Mouse (Mus musculus) limb, embryonic 11.5 days (tissue): ENCODE results near the gene Phf10. TPM values are rescaled to one million over a fixed set of nuclear protein-coding genes. Genes with fewer than 3 reads are reported as not detected.
"Not testable (repeated sequence)": the region's sequence is repeated elsewhere in the genome, so short reads cannot be mapped to it uniquely, and the experiment has no call there.

Experiments used
- ATAC-seq: fragments of 200-750 bp; cut with Nextera tagmentation; 2 replicates; pipeline ENCODE4 v1.8.0; 2017; ENCODE audit warnings: low read depth; ENCODE audit not compliant: insufficient number of reproducible peaks, low FRiP score, low TSS enrichment
- DNase-seq: peaks from one replicate; pipeline ENCODE4 v3.0.0-alpha.2; 2015; ENCODE audit warnings: low spot score
- H3K27ac ChIP-seq: fragments of 300-500 bp; sonication (generic); replicated peaks from 2 replicates; pipeline ENCODE4 v1.5.1; 2014; ENCODE audit warnings: low read depth, mild to moderate bottlenecking, low read length
- H3K27me3 ChIP-seq: fragments of 300-500 bp; sonication (generic); 2 replicates; pipeline ENCODE4 v1.6.1; 2014; ENCODE audit warnings: mild to moderate bottlenecking, low read length, mixed read lengths; ENCODE audit not compliant: control insufficient read depth, insufficient read depth
- H3K36me3 ChIP-seq: fragments of 300-500 bp; sonication (generic); 2 replicates; pipeline ENCODE4 v1.6.1; 2014; ENCODE audit warnings: mild to moderate bottlenecking, low read length, moderate library complexity, mixed read lengths; ENCODE audit not compliant: control insufficient read depth, insufficient read depth
- H3K4me1 ChIP-seq: fragments of 300-500 bp; sonication (generic); 2 replicates; pipeline ENCODE4 v1.6.1; 2014; ENCODE audit warnings: low read length, mixed read lengths; ENCODE audit not compliant: control insufficient read depth, insufficient read depth
- H3K4me2 ChIP-seq: fragments of 300-500 bp; sonication (generic); 2 replicates; pipeline ENCODE4 v1.6.1; 2014; ENCODE audit warnings: low read depth, mild to moderate bottlenecking, moderate library complexity; ENCODE audit not compliant: severe bottlenecking
- H3K4me3 ChIP-seq: fragments of 300-500 bp; sonication (generic); 2 replicates; pipeline ENCODE4 v1.5.1; 2014; ENCODE audit warnings: low read depth, low read length
- H3K9ac ChIP-seq: fragments of 300-500 bp; sonication (generic); 2 replicates; pipeline ENCODE4 v1.6.1; 2014; ENCODE audit warnings: mild to moderate bottlenecking, low read length
- H3K9me3 ChIP-seq: fragments of 300-500 bp; sonication (generic); 2 replicates; pipeline ENCODE4 v1.6.1; 2016; ENCODE audit warnings: low read length; ENCODE audit not compliant: control insufficient read depth
- WGBS: fragments of 180-500 bp; shearing (Covaris S2); extraction: QIAGEN DNeasy Blood & Tissue Kit; methylation state at CpG from one replicate; pipeline ENCODE4 v1.1.7; 2014; 5-methylcytosine and 5-hydroxymethylcytosine counted together
- polyA plus RNA-seq: library from polyadenylated mRNA; unstranded; fragments of >200 nt; fragmentation: Nextera tagmentation; extraction: Ambion mirVana; gene quantifications from 2 replicates; pipeline ENCODE4 v1.2.1, GENCODE M21; 2014

Gene Phf10
- polyA plus RNA-seq: 39.9 and 44.8 TPM in 2 replicates

- H3K9ac ChIP-seq: peak within 1 kb of the TSS; percentile 70
- not testable (repeated sequence) for H3K4me1 ChIP-seq, H3K9me3 ChIP-seq, H3K36me3 ChIP-seq, H3K27me3 ChIP-seq, H3K27ac ChIP-seq
- ATAC-seq (peak; percentile 58; the same call in 1 of the 2 replicates), DNase-seq (peak; percentile 45)
- peak within 1 kb of the TSS; percentile 61 for H3K4me3 ChIP-seq
- WGBS: under 1% methylated on average over 43 of the region's 100 CpGs
- H3K4me2 ChIP-seq: peak within 1 kb of the TSS; percentile 90
These were observed at the start of gene Phf10 for GRCm38 (mm10) chr17:14960951-14961556. Gene Phf10 (minus strand): TSS chr17:14961273.

- H3K9ac ChIP-seq, DNase-seq, H3K36me3 ChIP-seq, H3K9me3 ChIP-seq, H3K4me1 ChIP-seq, H3K27ac ChIP-seq, H3K4me2 ChIP-seq, H3K4me3 ChIP-seq, H3K27me3 ChIP-seq: not testable (repeated sequence)
- peak; percentile 95 for ATAC-seq
- no CpG with 5 or more reads among the region's 60 CpGs for WGBS
These were observed 48.8 kb upstream of the Phf10 start, which contains the start of gene Gm3435 for GRCm38 (mm10) chr17:15009706-15010413. Gene Gm3435 (plus strand): TSS chr17:15010176.

GRCm38 (mm10) chr17:15009088-15009487, 48.0 kb upstream of the Phf10 start:
- not testable (repeated sequence) for H3K4me1 ChIP-seq, H3K4me3 ChIP-seq, H3K9ac ChIP-seq, H3K36me3 ChIP-seq, ATAC-seq, DNase-seq, H3K9me3 ChIP-seq, H3K4me2 ChIP-seq, H3K27ac ChIP-seq, H3K27me3 ChIP-seq
- no CpG with 5 or more reads among the region's 3 CpGs for WGBS

GRCm38 (mm10) chr17:15000047-15000446, 39.0 kb upstream of the Phf10 start:
- no CpG with 5 or more reads among the region's 4 CpGs for WGBS
- not testable (repeated sequence) for H3K36me3 ChIP-seq, DNase-seq, H3K4me3 ChIP-seq, H3K9me3 ChIP-seq, ATAC-seq, H3K9ac ChIP-seq, H3K27me3 ChIP-seq, H3K27ac ChIP-seq, H3K4me2 ChIP-seq, H3K4me1 ChIP-seq

- ATAC-seq: not testable (repeated sequence)
These were observed 33.1 kb upstream of the Phf10 start for GRCm38 (mm10) chr17:14994140-14994539.

GRCm38 (mm10) chr17:14993139-14993832, 32.2 kb upstream of the Phf10 start:
- H3K4me3 ChIP-seq, H3K36me3 ChIP-seq, DNase-seq, H3K9me3 ChIP-seq, H3K27ac ChIP-seq, H3K27me3 ChIP-seq, H3K9ac ChIP-seq, H3K4me2 ChIP-seq, H3K4me1 ChIP-seq: not testable (repeated sequence)
- no CpG with 5 or more reads among the region's 47 CpGs for WGBS
- peak; percentile 91 for ATAC-seq

More at GRCm38 (mm10) chr17:14994140-14994539, 33.1 kb upstream of the Phf10 start:
- no CpG with 5 or more reads among the region's 5 CpGs for WGBS
- H3K9me3 ChIP-seq, H3K27me3 ChIP-seq, H3K9ac ChIP-seq, H3K4me1 ChIP-seq, H3K4me2 ChIP-seq, H3K36me3 ChIP-seq, H3K27ac ChIP-seq, DNase-seq, H3K4me3 ChIP-seq: not testable (repeated sequence)

- not testable (repeated sequence) for H3K9ac ChIP-seq, H3K27me3 ChIP-seq, H3K9me3 ChIP-seq, H3K27ac ChIP-seq, H3K36me3 ChIP-seq, H3K4me1 ChIP-seq, H3K4me3 ChIP-seq, DNase-seq, H3K4me2 ChIP-seq
- ATAC-seq: peak; percentile 70
- no CpG with 5 or more reads among the region's 98 CpGs for WGBS
These were observed 31.6 kb upstream of the Phf10 start for GRCm38 (mm10) chr17:14992522-14993138.

GRCm38 (mm10) chr17:14990116-14990702, 29.1 kb upstream of the Phf10 start:
- not testable (repeated sequence) for DNase-seq, H3K9ac ChIP-seq, H3K4me1 ChIP-seq, H3K27ac ChIP-seq, ATAC-seq, H3K9me3 ChIP-seq, H3K36me3 ChIP-seq, H3K4me3 ChIP-seq, H3K27me3 ChIP-seq, H3K4me2 ChIP-seq
- 84% methylated on average over 4 of the region's 5 CpGs for WGBS
